Mouse (Mus musculus): ENCODE measurements around the gene Zfp800. TPM values are rescaled to one million over a fixed set of nuclear protein-coding genes. Genes with fewer than 3 reads are reported as not detected.

Gene Zfp800
- total RNA-seq, 2 experiments from 2014 or later: 19.2 to 42.8 TPM

DNA sequence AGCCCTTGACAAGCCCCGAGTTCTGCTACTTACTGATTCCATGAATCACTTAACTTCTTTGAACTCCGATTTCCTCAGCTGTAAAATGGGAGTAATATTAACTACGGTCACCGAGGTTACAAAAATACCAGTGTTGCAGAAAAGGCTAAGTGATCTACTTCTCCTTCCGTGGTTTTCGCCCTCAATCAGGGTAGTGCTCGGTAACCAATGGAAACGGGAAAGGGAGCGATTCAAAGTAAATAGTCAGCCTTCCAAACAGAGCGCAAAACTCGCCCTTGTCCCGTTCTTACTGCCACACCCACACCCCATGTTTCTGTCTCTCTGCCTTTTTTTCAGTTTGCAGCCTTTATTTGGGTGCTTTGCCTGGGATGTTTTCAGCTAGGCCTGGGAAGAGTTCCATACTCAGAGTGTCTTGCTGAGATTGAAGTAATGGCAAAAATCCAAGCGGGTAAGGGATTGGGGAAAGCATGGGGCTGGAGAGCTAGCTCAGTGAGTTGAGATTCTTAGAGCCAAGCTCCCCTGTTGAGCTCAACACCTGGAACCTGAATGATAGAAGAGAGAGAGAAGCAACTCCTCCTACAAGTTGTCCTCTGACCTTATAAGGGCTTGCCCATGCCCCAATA lies 78.0 kb downstream of the Zfp800 start:
- ATAC-seq (replicated peaks; ENCODE audit: low FRiP score, poor library complexity, severe bottlenecking): no peak

DNA sequence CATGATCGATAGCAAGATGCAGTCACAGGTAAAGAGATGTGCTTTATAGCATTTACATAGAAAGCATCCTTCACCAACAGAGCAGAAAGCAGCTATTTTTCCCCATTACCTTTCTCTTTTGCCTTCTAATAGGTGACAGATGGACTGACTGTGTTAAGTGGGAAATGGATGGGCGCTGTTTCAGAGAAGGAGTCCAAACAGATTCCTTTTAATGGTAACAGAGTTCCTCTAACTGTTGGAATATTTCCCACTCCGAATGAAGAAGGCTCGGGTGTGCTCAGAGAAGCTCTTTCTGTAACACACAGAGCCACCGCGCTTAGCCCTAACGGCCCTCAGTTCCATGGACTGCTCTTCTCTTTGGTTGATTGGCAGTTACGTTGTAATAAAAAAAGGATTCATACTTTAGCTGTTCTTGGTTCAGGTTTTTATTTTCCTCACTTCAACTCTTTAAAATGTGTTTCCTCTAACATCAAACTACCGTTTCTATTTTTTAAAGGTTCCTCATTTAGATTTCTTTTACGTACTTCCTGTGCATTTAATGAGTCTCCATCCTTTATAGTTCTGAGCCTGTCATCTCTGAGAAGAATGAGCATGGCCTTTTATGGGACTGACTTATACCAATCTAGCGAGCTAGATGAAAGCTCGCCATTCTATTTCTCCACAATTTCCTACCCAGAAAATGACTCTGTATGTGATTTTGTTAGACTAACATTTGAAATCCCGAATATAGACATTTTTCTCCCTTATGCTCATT lies 78.8 kb downstream of the Zfp800 start:
- no peak for ATAC-seq (replicated peaks; ENCODE audit: low FRiP score, poor library complexity, severe bottlenecking)

DNA sequence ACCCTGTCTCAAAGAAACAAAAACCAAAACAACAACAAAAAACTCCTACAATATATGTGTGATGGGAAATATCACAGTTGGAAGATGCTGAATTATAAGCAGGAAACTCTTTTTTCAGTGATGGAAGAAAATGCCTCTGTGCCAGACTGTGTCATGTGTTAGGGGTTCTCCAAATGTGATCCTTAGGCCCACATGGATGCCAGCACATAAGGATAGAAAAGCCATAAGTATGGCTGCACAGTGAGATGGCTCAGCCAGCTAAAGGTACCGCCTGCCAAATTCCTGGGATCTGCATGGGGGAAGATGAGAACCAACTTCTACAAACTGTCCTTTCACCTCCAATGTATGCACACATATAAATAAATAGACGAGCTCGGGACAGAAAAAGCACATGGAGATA lies 82.6 kb downstream of the Zfp800 start:
- ATAC-seq (replicated peaks; ENCODE audit: low FRiP score, poor library complexity, severe bottlenecking): no peak

DNA sequence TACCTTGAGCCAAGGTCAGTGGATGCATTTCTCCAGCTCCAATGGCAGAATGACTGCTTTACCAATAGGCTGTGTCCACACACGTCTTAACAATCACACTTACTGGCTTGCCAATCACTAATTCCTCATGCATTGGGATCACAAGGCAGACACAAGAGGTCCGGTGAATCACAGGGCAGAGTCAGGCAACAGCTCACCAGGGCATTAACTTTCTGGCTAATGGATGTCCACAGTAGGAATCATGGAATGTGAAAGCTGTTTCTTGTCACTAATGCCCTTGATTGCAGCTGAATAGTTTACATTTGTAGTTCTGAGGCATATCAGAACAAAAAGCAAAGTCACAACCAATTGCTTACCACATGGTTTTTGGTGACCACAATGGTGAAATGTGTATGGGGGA lies 85.7 kb downstream of the Zfp800 start:
- ATAC-seq (replicated peaks; ENCODE audit: low FRiP score, poor library complexity, severe bottlenecking): no peak

DNA sequence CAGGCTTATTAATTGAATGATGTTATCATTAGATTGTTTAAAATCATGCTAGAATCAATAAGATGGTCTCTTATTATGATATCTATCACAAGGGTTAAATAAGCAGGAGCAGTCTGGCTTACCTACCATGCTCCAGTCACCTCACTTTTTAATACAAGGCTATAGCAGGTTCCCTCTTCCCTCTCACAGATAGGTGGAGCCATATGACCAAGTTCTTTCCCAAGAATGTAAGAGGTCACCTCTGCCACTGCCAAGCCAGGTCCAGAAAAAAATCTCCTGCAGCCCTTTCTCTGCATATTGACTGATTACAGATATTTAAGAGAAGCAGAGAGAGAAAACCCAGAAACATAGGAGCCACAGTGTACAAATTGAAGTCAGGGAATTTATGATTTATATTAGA lies 88.1 kb downstream of the Zfp800 start:
- ATAC-seq (replicated peaks; ENCODE audit: low FRiP score, poor library complexity, severe bottlenecking): no peak

DNA sequence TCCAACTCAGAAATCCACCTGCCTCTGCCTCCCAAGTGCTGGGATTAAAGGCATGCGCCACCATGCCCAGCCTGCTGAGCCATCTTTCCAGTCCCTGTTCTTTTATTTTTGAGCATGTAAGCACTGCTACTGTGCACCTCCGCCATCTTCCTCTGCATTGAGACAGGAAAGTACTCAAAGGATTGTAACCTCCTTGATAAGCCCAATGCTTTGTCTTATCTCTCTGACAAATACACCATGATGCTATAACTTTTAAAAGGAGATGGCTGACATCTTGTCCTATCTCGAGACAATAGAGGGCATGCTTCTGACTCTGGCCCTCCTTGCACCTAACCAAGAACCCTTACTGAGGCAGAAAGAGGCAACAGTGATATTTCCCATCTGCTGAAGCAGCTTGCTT lies 88.9 kb downstream of the Zfp800 start:
- ATAC-seq (replicated peaks; ENCODE audit: low FRiP score, poor library complexity, severe bottlenecking): no peak

DNA sequence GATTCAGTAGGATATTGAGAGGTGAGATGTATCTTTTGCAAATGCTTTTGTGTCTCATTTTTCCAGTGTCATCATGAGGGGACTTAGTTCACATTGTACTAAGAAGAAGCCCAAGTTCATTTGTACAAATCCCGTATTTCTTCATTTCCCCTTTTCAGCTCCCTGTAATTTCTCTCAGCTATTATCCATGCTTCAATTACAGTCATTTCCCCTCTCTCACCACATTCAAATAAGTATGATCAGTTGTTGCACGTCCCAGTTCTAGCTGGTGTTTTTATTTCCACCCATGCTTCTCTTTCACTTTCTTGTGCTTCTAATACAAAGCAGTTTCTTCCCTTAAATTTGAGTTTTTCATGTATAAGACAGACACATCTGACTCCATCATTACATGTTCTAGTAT lies 91.1 kb downstream of the Zfp800 start:
- no peak for ATAC-seq (replicated peaks; ENCODE audit: low FRiP score, poor library complexity, severe bottlenecking)

DNA sequence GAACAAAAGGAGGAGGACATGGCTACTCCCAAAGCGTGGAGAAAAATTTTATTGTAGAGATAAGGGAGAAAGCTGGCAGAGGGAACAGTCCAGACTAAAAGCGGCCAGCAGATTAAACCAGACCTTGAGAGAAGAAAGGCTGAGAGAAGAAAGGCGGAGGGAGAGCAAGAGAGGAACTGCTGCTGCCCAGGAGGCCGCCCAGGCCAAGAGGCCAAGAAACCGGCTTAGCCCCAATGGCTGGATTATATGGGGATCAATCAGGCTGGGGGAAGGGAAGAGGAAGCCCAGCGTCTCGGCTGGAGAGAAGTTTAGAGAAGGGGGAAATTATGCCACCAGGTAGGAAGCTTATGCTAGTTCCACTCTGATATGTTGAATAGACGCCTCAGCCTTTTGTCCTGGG lies 101.5 kb downstream of the Zfp800 start:
- ATAC-seq (replicated peaks; ENCODE audit: low FRiP score, poor library complexity, severe bottlenecking): no peak

DNA sequence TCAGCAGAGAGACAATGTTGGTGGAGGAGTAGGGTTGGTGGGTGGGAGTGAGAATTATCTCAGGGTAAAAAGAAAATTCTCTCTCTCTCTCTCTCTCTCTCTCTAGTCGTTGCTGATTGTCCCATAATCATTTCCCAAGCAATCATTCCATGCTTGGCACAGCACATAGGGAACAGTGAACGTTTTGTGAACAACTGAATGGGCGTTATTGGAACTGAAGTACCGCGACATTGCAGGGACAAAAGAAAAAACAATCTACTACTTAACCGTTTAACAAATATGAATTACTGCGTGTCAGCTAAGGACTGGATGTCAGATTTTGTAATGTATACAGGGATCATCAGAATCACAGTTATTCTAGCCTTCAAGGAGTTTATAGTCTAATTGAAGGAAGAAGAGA lies 102.2 kb downstream of the Zfp800 start:
- ATAC-seq (replicated peaks; ENCODE audit: low FRiP score, poor library complexity, severe bottlenecking): no peak

DNA sequence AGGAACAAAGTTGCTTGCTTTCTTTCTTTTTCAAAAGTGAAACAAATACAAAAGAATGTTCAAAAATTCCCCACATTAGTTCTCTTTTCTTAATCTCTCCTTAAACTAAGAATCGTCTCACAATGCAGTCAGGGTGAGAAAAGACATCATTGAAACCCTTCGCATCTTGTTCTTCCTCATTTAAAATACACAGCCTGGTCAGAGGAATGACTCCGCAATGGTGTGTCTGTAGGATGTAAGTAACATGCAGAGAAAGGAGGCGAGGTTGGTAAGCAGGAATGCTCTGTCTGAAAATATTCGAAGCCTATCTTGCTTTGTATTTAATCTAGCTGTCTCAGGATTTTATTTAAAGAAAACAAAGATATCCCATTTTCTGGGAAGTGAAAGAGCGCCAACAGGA lies 105.0 kb downstream of the Zfp800 start:
- ATAC-seq (replicated peaks; ENCODE audit: low FRiP score, poor library complexity, severe bottlenecking): no peak

DNA sequence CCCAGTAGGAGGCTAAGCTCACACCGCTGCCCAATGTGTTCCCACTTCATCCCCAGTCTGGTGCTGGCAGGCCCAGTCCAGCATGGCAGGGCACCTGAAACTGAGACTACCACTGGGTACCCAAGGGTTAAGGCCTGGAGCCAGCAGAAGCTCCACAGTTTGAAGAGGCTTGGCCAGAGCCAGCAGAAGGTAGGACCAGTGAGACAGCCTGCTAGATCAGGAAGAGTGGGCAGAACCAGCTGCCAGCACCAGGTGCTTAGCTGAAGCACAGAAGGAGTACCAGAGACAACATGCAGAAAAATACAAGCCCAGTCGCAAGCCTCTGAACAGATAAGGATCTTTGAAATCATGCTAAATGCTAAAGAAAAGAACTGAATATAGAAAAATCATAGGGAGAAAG lies 117.9 kb downstream of the Zfp800 start:
- ATAC-seq (replicated peaks; ENCODE audit: low FRiP score, poor library complexity, severe bottlenecking): no peak

DNA sequence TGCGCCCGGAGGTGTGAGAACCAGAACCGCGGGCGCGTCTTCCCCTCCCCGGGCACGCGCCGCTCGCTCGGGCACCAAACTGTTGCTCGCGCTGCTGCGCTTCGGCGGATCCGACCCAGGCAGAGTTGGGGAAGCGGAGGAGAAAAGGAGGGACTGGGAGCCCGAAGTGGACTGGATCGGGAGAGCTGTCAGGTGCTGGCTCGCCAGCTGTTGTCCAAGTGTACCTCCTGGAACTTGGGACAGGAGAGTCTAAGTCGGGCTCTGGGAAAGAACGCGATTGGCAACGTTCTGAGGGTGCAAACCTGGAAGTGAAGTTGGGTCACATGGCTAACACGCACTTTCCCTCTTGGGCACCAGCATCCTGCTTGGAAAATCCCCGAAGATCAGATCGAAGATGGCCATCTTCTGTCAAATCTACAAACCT lies 135.6 kb downstream of the Zfp800 start:
- ATAC-seq (replicated peaks; ENCODE audit: low FRiP score, poor library complexity, severe bottlenecking): peak; percentile 49

DNA sequence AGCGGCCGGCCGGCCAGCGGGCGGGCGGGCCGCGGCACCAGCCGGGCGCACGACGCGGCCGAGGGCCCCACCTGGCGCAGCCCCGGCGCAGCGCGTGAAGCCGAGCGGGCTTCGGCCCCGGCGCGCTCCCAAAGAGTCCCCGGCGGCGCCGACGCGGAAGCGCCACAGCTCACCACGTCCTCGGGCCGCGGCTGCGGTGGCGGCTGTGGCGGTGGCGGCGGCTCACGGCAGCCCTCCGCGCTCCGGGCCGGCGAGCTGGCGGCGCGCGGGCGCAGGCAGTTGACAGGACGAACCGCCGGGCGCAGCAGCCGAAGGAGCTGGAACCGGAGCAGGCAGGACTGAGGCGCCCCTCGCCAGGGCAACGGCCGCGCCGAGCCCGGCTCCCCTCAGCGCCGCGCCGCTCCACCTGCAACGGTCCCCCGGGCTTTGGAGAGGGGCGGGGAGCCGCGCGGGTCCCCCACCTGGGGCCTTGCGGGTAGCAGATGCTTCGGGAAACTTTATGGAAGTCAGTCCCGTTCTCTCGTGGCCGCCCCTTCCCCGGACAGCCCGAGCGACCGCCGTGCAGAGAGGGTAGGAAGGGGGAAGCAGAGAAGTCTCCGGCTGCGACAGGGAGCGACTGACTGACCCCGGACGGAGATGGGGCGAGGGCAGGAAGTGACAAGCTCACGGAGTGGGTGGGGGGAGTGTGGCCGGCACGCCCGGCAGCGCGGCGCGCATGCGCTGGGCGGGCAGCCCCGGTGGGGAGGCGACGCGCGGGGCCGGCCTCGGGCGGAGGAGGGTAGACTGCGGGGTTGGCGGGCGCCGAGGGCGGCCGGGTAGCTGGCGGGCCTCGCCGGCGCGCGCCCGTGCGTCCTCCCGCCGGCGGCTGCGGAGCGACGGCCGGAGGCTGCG lies 136.3 kb downstream of the Zfp800 start:
- ATAC-seq (replicated peaks; ENCODE audit: low FRiP score, poor library complexity, severe bottlenecking): peak; percentile 78

DNA sequence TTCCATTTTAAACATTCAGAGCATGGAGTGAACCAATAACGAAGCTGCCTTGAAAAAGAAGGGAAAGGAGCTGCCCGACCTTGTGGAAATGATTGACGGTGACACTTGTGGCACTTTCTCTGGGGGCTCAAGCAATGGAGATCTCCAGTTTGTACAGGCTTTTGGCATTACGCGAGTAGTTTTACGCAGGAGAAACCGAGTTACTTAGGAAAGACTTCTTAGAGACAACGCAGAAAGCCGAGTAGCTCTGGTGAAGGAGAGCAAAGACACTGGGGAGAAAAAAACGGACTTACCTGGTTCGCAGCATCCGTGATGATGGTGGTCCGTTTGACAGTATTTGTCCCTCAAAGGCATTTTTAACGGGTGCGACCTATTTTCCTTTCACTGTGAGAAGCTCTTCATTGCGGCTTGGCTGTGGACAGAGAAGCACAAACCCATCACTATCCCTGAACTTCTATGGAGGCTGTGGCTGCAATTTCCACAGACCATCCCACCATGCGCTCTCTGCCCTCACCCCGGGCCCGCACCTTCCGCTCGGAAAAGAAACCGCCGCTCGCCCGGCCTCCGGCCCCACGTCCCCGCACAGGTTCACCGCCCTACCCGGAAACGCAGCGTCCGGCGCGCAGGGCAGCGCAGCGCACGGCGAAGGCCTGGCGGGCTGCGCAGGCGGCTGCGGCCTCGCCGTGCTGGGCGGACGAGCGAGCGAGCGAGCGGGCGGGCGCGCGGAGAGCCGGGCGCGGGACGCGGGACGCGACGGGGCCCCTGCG lies 137.2 kb downstream of the Zfp800 start:
- peak; percentile 55 for ATAC-seq (replicated peaks; ENCODE audit: low FRiP score, poor library complexity, severe bottlenecking)

DNA sequence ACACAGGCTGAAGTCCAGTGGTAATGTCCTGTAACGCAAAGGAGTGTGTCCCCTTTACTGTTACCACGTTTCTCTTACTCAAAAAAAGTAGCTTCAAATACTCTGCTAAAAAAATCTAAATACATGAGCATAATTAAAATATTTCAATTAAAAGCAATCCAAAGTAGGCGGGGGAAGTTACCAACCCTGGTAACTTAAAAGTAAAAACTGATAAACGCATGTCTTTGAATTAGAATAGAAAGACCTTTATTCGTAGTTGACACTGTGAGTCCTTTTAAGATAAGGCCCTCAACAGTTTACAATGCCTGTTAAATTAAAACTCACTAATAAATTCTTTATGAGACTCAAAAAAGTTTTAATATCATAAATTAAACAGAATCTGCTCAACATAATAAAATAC lies 138.1 kb downstream of the Zfp800 start:
- ATAC-seq (replicated peaks; ENCODE audit: low FRiP score, poor library complexity, severe bottlenecking): no peak

DNA sequence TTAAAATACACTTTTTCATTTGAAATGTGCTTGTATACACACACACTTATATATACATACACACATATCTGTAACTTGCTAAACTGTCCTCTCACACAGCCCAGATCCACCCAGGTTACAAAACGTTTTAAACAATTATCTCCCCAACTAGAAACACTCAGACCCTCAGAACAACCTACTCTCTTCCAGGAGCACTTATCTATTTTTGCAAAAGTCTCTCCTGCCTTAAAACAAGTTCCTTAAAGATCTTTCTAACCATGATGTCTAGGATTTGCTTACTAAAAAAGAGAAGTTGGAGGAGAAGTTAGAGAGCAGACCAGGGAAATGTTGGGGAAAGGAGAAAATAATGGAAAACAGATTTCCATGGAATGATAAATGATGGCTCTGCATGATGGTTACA lies 139.4 kb downstream of the Zfp800 start:
- ATAC-seq (replicated peaks; ENCODE audit: low FRiP score, poor library complexity, severe bottlenecking): no peak

DNA sequence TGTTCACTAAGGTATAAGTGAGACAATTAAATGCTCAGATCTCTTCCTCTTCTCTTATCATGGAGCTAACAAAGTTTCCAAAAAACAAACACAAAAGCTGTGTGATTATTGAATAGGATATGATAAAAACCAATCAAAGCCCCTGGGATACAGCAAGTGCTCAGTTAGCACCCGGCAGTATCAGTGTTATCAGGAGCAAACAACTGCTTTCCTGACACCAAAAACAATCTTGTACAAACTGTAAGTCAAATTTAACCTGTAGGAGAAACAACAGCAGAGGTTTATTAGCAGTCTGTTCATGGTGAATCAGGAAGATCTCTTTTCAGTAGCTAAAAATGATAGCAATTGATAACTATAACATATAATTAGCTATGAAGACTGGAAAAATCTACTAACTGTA lies 140.0 kb downstream of the Zfp800 start:
- no peak for ATAC-seq (replicated peaks; ENCODE audit: low FRiP score, poor library complexity, severe bottlenecking)

DNA sequence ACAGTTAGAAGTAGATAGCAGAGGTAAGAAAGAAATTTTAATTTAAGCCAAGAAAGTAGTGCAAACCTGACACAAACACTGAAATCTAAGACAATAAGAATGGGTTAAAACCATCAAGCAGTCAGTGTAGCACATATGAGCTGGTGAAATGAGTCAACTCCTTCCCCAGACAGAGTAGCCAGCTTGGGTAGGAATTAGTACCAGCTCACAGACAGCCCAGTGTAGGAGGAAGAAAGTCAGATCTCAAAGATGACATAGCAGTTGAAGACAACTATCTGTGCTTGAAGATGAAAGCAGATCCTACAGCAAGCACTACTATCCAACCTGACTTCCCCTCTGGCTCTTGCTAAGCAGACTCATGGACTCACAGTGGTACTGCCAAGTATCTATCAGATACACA lies 145.0 kb downstream of the Zfp800 start:
- no peak for ATAC-seq (replicated peaks; ENCODE audit: low FRiP score, poor library complexity, severe bottlenecking)

DNA sequence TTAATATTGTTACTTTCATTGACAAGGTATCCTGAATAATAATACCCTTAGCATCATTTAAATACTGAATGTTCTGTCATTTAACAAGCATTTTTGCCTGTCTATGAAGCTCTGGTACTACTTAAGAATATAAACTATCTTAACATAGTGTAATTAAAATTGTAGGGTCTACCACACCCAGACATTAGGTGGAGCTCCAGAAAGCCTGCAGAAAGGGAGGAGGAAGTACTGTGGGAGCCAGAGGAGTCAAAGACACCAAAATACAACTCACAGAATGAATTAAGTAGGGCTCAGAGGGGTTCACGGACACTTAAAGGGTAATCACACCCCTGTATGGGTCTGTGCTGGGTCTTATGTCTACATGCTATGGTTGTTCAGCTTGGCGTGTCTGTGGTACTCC lies 149.6 kb downstream of the Zfp800 start:
- peak; percentile 62; the same call in 1 of the 2 replicates for ATAC-seq (replicated peaks; ENCODE audit: low FRiP score, poor library complexity, severe bottlenecking)

Measured in erythroblast, adult 5-6 weeks (primary cell).